Mouse (Mus musculus) gastrocnemius, postnatal 14 days (tissue): ENCODE measurements around the gene Rrp1. TPM values are rescaled to one million over a fixed set of nuclear protein-coding genes. Genes with fewer than 3 reads are reported as not detected.
"Not testable (repeated sequence)": the region's sequence is repeated elsewhere in the genome, so short reads cannot be mapped to it uniquely, and the experiment has no call there.

Source experiments
- DNase-seq: peaks from one replicate; pipeline ENCODE4 v3.0.0; 2021; ENCODE audit warnings: mixed read lengths
- intact Hi-C: fragments of 180-260 bp; cut with DNase I; formaldehyde crosslinking; loops from one replicate; pipeline ENCODE4 v1.15.1; 2025; ENCODE audit warnings: low total_unique reads
- total RNA-seq, 2 experiments: library from RNA; stranded (reverse); gene quantifications; 2 replicates each; pipeline ENCODE4 v1.2.3; 2021

Gene Rrp1
- total RNA-seq, 2 experiments from 2014 or later, result 70.5 to 73.9 TPM

GRCm38 (mm10) chr10:78390982-78391470 is 21.8 kb downstream of the Rrp1 start:
- DNase-seq, result no peak
- intact Hi-C loops, result loop anchor here (2.0 kb wide), 1 partner anchor 68 kb away; no protein-coding TSS in a partner anchor

- intact Hi-C loops, result loop anchor here (10.0 kb wide), 1 partner anchor 184 kb away; no protein-coding TSS in a partner anchor
- no peak for DNase-seq
These were observed 24.4 kb downstream of the Rrp1 start for GRCm38 (mm10) chr10:78388216-78388980.

- DNase-seq, result no peak
- intact Hi-C loops, result loop anchor here (10.0 kb wide), 1 partner anchor 181 kb away; no protein-coding TSS in a partner anchor
These were observed 27.3 kb downstream of the Rrp1 start for GRCm38 (mm10) chr10:78385520-78385919.

- no peak for DNase-seq
- intact Hi-C loops, result loop anchor here (10.0 kb wide), 1 partner anchor 179 kb away; no protein-coding TSS in a partner anchor
These were observed 29.3 kb downstream of the Rrp1 start for GRCm38 (mm10) chr10:78383567-78383966.

GRCm38 (mm10) chr10:78378516-78378915 is 34.3 kb downstream of the Rrp1 start:
- intact Hi-C loops, result no loop called here
- no peak for DNase-seq

- no peak for DNase-seq
These were observed 39.9 kb downstream of the Rrp1 start for GRCm38 (mm10) chr10:78372681-78373668.

GRCm38 (mm10) chr10:78371746-78372145 is 41.1 kb downstream of the Rrp1 start:
- DNase-seq, result no peak
- intact Hi-C loops, result no loop called here

More at GRCm38 (mm10) chr10:78372681-78373668, 39.9 kb downstream of the Rrp1 start:
- intact Hi-C loops, result no loop called here

- intact Hi-C loops, result no loop called here
- no peak for DNase-seq
These were observed 45.3 kb downstream of the Rrp1 start for GRCm38 (mm10) chr10:78367586-78367985.

- intact Hi-C loops, result no loop called here
- no peak for DNase-seq
These were observed 46.0 kb downstream of the Rrp1 start for GRCm38 (mm10) chr10:78366851-78367312.

GRCm38 (mm10) chr10:78366195-78366834 is 46.5 kb downstream of the Rrp1 start:
- intact Hi-C loops, result no loop called here
- DNase-seq, result no peak

- no peak for DNase-seq
- intact Hi-C loops, result no loop called here
These were observed 47.3 kb downstream of the Rrp1 start for GRCm38 (mm10) chr10:78365555-78365954.

GRCm38 (mm10) chr10:78364106-78364505 is 48.7 kb downstream of the Rrp1 start:
- no peak for DNase-seq
- intact Hi-C loops, result no loop called here

GRCm38 (mm10) chr10:78363366-78363765 is 49.5 kb downstream of the Rrp1 start:
- intact Hi-C loops, result no loop called here
- DNase-seq, result no peak

- intact Hi-C loops, result no loop called here
- DNase-seq, result peak; percentile 65
These were observed 50.9 kb downstream of the Rrp1 start for GRCm38 (mm10) chr10:78361951-78362350.

GRCm38 (mm10) chr10:78360290-78360711 is 52.5 kb downstream of the Rrp1 start:
- DNase-seq, result no peak
- intact Hi-C loops, result no loop called here

GRCm38 (mm10) chr10:78358999-78359398 is 53.8 kb downstream of the Rrp1 start:
- intact Hi-C loops, DNase-seq: not testable (repeated sequence)

- DNase-seq, result no peak
- intact Hi-C loops, result no loop called here
These were observed 54.6 kb downstream of the Rrp1 start for GRCm38 (mm10) chr10:78358266-78358665.

- intact Hi-C loops, result no loop called here
- no peak for DNase-seq
These were observed 55.1 kb downstream of the Rrp1 start for GRCm38 (mm10) chr10:78357742-78358141.

GRCm38 (mm10) chr10:78355931-78356593 is 56.8 kb downstream of the Rrp1 start:
- DNase-seq, result no peak
- intact Hi-C loops, result no loop called here
